Mouse (Mus musculus) bone marrow macrophage, adult 2 months (primary cell): ENCODE measurements around the gene Gal3st3.

Experiments
- CTCF ChIP-seq: IDR thresholded peaks from 2 replicates; pipeline ENCODE4 v1.5.1; 2012; ENCODE audit warnings: low read depth, mild to moderate bottlenecking, low read length, moderate library complexity
- POLR2A ChIP-seq: IDR thresholded peaks from 2 replicates; pipeline ENCODE4 v1.6.1; 2012; ENCODE audit warnings: mild to moderate bottlenecking, low read depth, low read length, borderline replicate concordance

DNA sequence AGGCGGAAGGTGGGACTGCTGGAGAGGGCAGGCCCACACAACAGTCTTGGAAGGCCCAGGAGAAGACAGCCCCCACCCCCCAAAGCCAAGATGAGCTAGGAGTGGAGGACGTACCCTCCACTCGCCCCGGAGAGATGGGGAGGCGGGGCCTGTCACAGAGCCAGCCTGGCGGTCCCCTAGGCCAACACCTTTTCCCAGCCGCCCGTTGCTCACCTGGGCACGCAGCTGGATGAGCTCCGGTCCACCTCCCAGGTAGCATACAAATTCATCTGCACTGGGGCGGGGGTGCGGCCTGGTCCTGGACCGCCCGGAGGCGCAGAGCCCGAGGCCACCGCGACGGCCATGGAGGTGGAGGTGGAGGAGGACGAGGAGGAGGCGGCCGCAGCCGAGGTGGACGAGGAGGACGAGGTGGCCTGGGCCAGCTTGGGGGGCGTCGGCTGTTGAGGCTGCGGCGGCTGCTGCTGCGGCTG is 25.8 kb upstream of the Gal3st3 start:
- no peak for TF ChIP-seq POLR2A
- TF ChIP-seq CTCF, result no peak
